Mouse (Mus musculus) layer of hippocampus, adult 9-10 months (tissue): ENCODE results near the gene 3110082I17Rik.
A peak's percentile ranks its signal among the peaks of the same experiment; 100 is the strongest.

ENCODE experiments used
- DNase-seq: peaks from one replicate; pipeline ENCODE4 v3.0.0; 2022; ENCODE audit warnings: low spot score

The 3110082I17Rik gene

DNA sequence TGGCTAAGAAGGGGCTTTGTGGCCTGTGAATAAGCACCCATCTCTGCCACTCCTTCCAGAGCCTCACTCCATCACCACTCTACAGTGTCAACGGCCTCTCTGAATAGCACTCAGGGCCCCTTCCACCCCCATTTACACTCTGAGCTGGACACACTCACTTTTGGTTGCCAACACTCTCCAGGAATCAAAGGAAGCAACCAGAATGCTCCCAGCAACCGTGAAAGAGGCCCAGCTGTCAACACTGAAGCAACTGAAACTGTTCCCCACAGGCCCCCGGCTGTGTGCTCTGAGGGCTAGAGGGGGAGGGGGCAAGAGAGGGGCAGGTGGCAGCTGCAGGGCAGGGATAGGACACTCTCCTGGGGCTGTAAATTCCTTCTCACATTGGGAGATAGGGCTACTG lies 41.7 kb downstream of the 3110082I17Rik start:
- no peak for DNase-seq

DNA sequence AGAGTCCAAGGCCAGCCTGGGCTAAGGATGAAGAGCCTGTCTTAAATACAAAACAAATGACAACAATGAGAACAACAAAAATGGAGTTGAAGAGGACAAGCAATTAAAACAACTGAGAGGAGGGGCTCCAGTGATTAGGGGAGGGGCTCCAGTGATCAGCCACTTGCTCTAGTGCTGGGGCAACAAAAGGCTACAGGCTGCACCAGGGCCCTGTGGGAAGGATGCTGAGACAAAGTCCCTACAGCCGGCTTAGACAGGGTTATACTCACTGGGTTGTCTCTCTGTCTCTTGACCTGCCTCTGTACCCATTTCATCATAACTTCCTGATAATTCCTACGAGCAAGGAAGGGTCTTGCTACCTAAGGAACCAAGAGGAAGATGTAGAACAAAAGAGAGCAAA lies 42.2 kb downstream of the 3110082I17Rik start:
- DNase-seq: no peak

GRCm38 (mm10) chr5:139417480-139417879 lies 42.8 kb downstream of the 3110082I17Rik start:
- DNase-seq: no peak

- DNase-seq: no peak
Measured at GRCm38 (mm10) chr5:139416942-139417341, 43.4 kb downstream of the 3110082I17Rik start.

DNA sequence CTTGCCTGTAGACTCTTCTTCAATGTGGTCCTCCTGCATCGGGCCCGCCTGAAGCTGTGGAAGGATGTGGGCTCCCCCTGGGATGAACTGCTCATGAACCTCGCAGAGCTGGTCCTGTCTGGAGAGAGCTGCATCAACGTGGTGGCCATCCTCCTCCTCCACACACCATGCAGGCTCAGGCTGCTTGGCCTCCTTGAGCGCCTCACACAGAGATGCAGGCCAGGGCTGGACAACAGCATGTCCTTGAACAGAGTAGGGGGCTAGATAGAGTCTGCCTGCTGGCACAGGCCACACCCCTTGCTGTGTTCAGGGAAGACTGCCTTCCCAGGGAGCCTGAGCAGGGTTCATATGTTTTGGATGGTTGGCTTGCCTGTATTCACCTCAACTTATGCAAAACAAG lies 45.3 kb downstream of the 3110082I17Rik start:
- DNase-seq: no peak

GRCm38 (mm10) chr5:139413545-139413944 lies 46.8 kb downstream of the 3110082I17Rik start:
- no peak for DNase-seq

- DNase-seq: no peak
Measured at GRCm38 (mm10) chr5:139411665-139412314, 48.5 kb downstream of the 3110082I17Rik start.

GRCm38 (mm10) chr5:139411117-139411516 lies 49.2 kb downstream of the 3110082I17Rik start:
- DNase-seq: no peak

GRCm38 (mm10) chr5:139410056-139410455 lies 50.3 kb downstream of the 3110082I17Rik start:
- DNase-seq: no peak

- DNase-seq: no peak
Measured at GRCm38 (mm10) chr5:139409412-139409811, 50.9 kb downstream of the 3110082I17Rik start.

DNA sequence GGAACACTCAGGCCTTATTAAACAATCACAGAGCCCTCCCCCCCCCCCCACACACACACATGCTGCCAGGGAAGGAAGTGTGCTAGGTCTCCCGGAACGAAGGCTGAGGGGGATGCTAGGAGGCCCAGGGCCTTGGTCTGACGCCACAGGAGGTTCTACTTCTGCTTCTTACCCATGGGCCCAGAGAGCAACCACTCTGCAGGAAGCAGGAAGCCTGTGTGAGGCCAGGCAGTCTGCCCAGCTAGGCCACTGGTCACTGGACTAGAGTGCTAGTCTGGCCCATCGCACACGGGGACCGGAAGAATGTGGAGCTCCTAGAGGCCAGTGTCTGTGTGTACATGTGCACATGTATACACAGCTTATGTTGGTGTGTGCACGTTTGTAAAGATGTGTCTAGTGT lies 51.8 kb downstream of the 3110082I17Rik start:
- no peak for DNase-seq

GRCm38 (mm10) chr5:139407121-139407885 lies 53.0 kb downstream of the 3110082I17Rik start:
- DNase-seq: no peak

DNA sequence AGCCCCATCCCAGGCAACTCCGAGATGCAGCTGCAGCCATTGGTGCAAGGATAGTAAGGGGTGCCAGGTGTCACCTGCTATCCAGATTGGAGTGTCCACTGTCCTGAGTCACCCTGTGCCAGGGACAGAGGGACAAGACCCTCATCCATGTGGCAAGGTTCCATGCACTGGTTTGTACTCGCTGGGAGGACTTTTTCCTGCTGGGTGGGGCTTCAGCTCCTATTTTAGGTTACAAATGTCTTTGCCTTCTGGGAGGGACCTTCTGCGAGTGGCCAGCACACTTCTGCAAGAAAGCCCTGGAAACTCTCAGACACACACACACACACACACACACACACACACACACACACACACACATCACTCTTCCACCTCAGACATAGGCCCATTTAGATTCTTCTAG lies 54.4 kb downstream of the 3110082I17Rik start:
- no peak for DNase-seq

DNA sequence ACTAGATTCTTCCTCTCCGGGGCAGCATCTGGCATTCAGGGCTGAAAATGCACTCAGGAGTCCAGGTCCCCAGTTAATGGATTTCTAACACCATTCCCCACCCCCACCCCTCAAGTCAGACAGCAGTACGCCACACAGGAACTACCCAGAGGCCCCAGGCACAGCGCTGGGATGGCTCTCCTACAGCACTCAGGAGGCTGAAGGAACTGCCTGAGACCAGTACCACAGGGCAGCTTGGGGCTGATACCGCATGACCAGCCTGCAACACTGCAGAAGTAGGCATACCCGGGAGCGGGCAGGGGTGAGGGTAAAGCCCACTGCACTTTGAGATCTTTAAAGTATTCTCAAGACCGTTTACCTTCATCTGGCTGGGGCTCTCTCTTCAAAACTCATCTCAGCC lies 54.8 kb downstream of the 3110082I17Rik start:
- no peak for DNase-seq

GRCm38 (mm10) chr5:139404801-139405401 lies 55.4 kb downstream of the 3110082I17Rik start, which contains the start of gene C130050O18Rik:
TSS of gene C130050O18Rik (plus strand) at chr5:139405280.
- DNase-seq: no peak

DNA sequence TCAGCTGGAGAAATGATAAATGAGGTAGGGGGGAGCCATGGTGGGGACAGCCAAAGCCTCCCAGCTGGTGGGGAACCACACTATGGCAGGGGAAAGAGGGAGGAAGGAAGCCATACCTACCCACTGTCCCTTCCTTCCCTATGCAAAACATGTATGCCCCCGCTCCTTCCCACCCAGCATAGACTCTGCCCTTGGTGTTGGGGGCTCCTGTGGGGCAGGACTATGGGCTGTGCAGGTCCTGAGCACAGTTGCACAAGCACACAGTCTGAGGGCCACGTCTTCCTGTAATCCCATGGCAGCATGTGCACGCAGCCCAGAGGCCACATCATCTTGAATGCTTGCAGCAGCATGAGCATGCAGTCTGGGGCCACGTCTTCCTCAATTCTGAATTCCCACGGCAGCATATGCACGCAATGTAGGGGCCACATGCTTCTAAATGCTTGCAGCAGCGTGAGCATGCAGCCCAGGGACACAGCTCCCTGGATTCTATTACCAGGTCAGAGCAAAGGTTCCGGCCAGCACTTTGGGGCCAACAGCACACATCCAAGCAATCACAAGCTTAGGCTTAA lies 56.6 kb downstream of the 3110082I17Rik start:
- DNase-seq: no peak

- DNase-seq: no peak
Measured at GRCm38 (mm10) chr5:139402106-139402505, 58.2 kb downstream of the 3110082I17Rik start.

GRCm38 (mm10) chr5:139399991-139400390 lies 60.3 kb downstream of the 3110082I17Rik start:
- DNase-seq: no peak

DNA sequence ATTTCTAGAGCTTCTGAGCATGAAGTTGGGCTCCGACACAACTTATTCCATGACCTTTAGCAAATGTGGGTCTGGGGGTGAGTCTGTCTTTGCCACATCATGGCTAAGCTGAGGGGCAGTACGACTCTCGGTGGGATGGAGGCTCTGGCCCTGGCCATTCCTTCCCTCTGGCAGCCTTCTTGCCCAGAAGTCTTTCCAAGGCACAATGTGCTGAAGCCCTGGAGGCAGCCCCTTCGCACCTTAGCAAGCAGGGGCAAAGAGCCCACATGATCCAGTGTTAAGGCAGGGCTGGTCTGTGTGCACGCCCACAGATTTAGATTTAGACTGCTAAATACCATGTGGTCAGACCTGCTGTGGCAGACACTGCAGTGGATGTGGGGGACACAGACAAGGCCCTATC lies 61.5 kb downstream of the 3110082I17Rik start:
- no peak for DNase-seq

GRCm38 (mm10) chr5:139397959-139398753 lies 62.2 kb downstream of the 3110082I17Rik start:
- DNase-seq: peak; percentile 94

- DNase-seq: no peak
Measured at GRCm38 (mm10) chr5:139397359-139397916, 62.9 kb downstream of the 3110082I17Rik start.

DNA sequence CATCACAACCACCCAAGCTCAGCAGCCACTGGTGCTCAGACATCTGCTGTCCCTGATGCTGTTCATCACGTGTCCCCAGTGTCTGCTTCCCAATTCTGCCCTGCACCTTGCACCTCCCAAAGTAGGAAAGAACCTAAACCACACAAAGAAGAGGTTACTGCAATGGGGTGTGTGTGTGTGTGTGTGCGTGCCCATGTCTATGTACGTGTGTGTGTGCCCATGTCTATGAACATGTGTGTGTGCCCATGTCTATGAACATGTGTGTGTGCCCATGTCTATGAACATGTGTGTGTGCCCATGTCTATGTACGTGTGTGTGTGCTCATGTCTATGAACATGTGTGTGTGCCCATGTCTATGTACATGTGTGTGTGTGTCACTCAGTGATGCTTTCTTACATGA lies 64.8 kb downstream of the 3110082I17Rik start:
- DNase-seq: no peak
